Mouse (Mus musculus) mature B cell (primary cell): ENCODE data around the gene Zdhhc14.

Experiments
- in situ Hi-C: fragments of 300-500 bp; cut with MboI; formaldehyde crosslinking; loops from 2 replicates; pipeline ENCODE4 v1.14.3; 2019

Zdhhc14 gene

GRCm38 (mm10) chr17:5723601-5724189 lies 231.3 kb downstream of the Zdhhc14 start:
- in situ Hi-C loops: no loop called here

GRCm38 (mm10) chr17:5729587-5730125 lies 237.3 kb downstream of the Zdhhc14 start:
- in situ Hi-C loops: no loop called here

GRCm38 (mm10) chr17:5730538-5730937 lies 238.2 kb downstream of the Zdhhc14 start:
- in situ Hi-C loops: no loop called here

- in situ Hi-C loops: no loop called here
Measured at GRCm38 (mm10) chr17:5733400-5733799, 241.0 kb downstream of the Zdhhc14 start.

GRCm38 (mm10) chr17:5741061-5741460 lies 248.7 kb downstream of the Zdhhc14 start:
- in situ Hi-C loops: loop anchor here (10.0 kb wide), 1 partner anchor 306 kb away; no protein-coding TSS in a partner anchor

GRCm38 (mm10) chr17:5744016-5744415 lies 251.7 kb downstream of the Zdhhc14 start:
- in situ Hi-C loops: loop anchor here (10.0 kb wide), 1 partner anchor 309 kb away; no protein-coding TSS in a partner anchor

GRCm38 (mm10) chr17:5746378-5746777 lies 254.0 kb downstream of the Zdhhc14 start:
- in situ Hi-C loops: loop anchor here (10.0 kb wide), 1 partner anchor 312 kb away; no protein-coding TSS in a partner anchor

- in situ Hi-C loops: loop anchor here (10.0 kb wide), 1 partner anchor 313 kb away; no protein-coding TSS in a partner anchor
Measured at GRCm38 (mm10) chr17:5747539-5748500, 255.5 kb downstream of the Zdhhc14 start.

GRCm38 (mm10) chr17:5748501-5748894 lies 256.1 kb downstream of the Zdhhc14 start:
- in situ Hi-C loops: loop anchor here (10.0 kb wide), 1 partner anchor 314 kb away; no protein-coding TSS in a partner anchor

- in situ Hi-C loops: no loop called here
Measured at GRCm38 (mm10) chr17:5750278-5750677, 257.9 kb downstream of the Zdhhc14 start.

- in situ Hi-C loops: no loop called here
Measured at GRCm38 (mm10) chr17:5751066-5751465, 258.7 kb downstream of the Zdhhc14 start.

GRCm38 (mm10) chr17:5752322-5752715 lies 260.0 kb downstream of the Zdhhc14 start:
- in situ Hi-C loops: no loop called here

GRCm38 (mm10) chr17:5752716-5753585 lies 260.6 kb downstream of the Zdhhc14 start:
- in situ Hi-C loops: no loop called here

- in situ Hi-C loops: no loop called here
Measured at GRCm38 (mm10) chr17:5755489-5755888, 263.1 kb downstream of the Zdhhc14 start.

- in situ Hi-C loops: no loop called here
Measured at GRCm38 (mm10) chr17:5756065-5756464, 263.7 kb downstream of the Zdhhc14 start.

GRCm38 (mm10) chr17:5756855-5757254 lies 264.5 kb downstream of the Zdhhc14 start:
- in situ Hi-C loops: no loop called here

- in situ Hi-C loops: no loop called here
Measured at GRCm38 (mm10) chr17:5763768-5764167, 271.4 kb downstream of the Zdhhc14 start.

GRCm38 (mm10) chr17:5764270-5764669 lies 271.9 kb downstream of the Zdhhc14 start:
- in situ Hi-C loops: no loop called here

GRCm38 (mm10) chr17:5765746-5766145 lies 273.4 kb downstream of the Zdhhc14 start:
- in situ Hi-C loops: no loop called here

GRCm38 (mm10) chr17:5768164-5768705 lies 275.9 kb downstream of the Zdhhc14 start:
- in situ Hi-C loops: no loop called here
